Mouse (Mus musculus) spleen, adult 2 months (tissue): ENCODE data around the gene Smndc1.

ENCODE experiments used
- CTCF ChIP-seq: fragments of 200-500 bp; IDR thresholded peaks from 2 replicates; pipeline ENCODE4 v1.5.1; 2011; ENCODE audit warnings: mild to moderate bottlenecking, inconsistent platforms; ENCODE audit not compliant: insufficient read depth, insufficient read length, insufficient replicate concordance; ENCODE audit errors: extremely low read depth
- POLR2A ChIP-seq: fragments of 200-500 bp; IDR thresholded peaks from 2 replicates; pipeline ENCODE4 v1.6.1; 2011; ENCODE audit warnings: low read depth, low read length, inconsistent platforms

DNA sequence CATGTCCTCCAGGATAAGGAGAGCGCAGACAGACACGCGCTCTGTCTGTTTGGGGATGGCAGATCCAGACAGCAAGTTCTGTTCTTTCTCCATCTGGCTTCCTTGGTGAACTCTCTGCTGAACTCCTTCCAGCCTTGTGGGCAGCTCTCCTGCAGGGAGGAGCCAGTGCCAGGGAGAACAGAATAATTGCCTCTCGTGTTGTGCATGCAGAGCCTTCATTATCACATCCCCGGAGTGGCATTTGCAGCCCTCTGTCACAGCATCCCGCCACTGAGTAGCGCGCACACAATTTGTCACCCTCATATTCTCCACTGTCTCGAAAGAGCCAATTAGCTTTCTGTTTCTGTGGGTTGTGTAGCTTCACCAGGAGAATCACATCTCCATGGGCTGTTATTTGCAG, 40.0 kb upstream of the Smndc1 start:
- TF ChIP-seq POLR2A (no peak), CTCF (no peak)
